Mouse (Mus musculus) forebrain, embryonic 13.5 days (tissue): ENCODE data around the gene 4921517D22Rik. TPM values are rescaled to one million over a fixed set of nuclear protein-coding genes. Genes with fewer than 3 reads are reported as not detected.
"Not testable (repeated sequence)": the region's sequence is repeated elsewhere in the genome, so short reads cannot be mapped to it uniquely, and the experiment has no call there.

Experiments used
- ATAC-seq: fragments of 200-750 bp; cut with Nextera tagmentation; 2 replicates; pipeline ENCODE4 v1.8.0; 2017
- H3K27ac ChIP-seq: fragments of 300-500 bp; sonication (generic); 2 replicates; pipeline ENCODE4 v1.5.1; 2015; ENCODE audit warnings: inconsistent platforms, mild to moderate bottlenecking, moderate library complexity
- H3K27me3 ChIP-seq: fragments of 300-500 bp; sonication (generic); 2 replicates; pipeline ENCODE4 v1.6.1; 2015; ENCODE audit warnings: mild to moderate bottlenecking, inconsistent platforms
- H3K36me3 ChIP-seq: fragments of 300-500 bp; sonication (generic); 2 replicates; pipeline ENCODE4 v1.6.1; 2015; ENCODE audit warnings: mild to moderate bottlenecking, inconsistent platforms; ENCODE audit not compliant: poor library complexity, severe bottlenecking
- H3K4me1 ChIP-seq: fragments of 300-500 bp; sonication (generic); 2 replicates; pipeline ENCODE4 v1.6.1; 2015; ENCODE audit warnings: inconsistent platforms
- H3K4me2 ChIP-seq: fragments of 300-500 bp; sonication (generic); 2 replicates; pipeline ENCODE4 v1.6.1; 2015; ENCODE audit warnings: inconsistent platforms, mild to moderate bottlenecking, moderate library complexity
- H3K4me3 ChIP-seq: fragments of 300-500 bp; sonication (generic); 2 replicates; pipeline ENCODE4 v1.5.1; 2015; ENCODE audit warnings: mild to moderate bottlenecking, inconsistent platforms
- H3K9ac ChIP-seq: fragments of 300-500 bp; sonication (generic); 2 replicates; pipeline ENCODE4 v1.6.1; 2015; ENCODE audit warnings: mild to moderate bottlenecking, inconsistent platforms
- H3K9me3 ChIP-seq: fragments of 300-500 bp; sonication (generic); replicated peaks from 2 replicates; pipeline ENCODE4 v1.6.1; 2016; ENCODE audit warnings: inconsistent platforms
- WGBS: fragments of 180-500 bp; shearing (Covaris S2); methylation state at CpG from one replicate; pipeline ENCODE4 v1.1.7; 2015; 5-methylcytosine and 5-hydroxymethylcytosine counted together
- polyA plus RNA-seq: library from polyadenylated mRNA; unstranded; fragments of >200 nt; fragmentation: Nextera tagmentation; extraction: Ambion mirVana; gene quantifications from 2 replicates; pipeline ENCODE4 v1.2.1, GENCODE M21; 2015

4921517D22Rik gene
- not detected in 2 replicates for polyA plus RNA-seq

- Histone ChIP-seq H3K27me3 (no peaks in the 10 kb centered on the region), H3K4me2 (no peak within 1 kb of the TSS), H3K4me3 (no peak within 1 kb of the TSS)
Observed at GRCm38 (mm10) chr13:59694008-59694407, at the start of gene 4921517D22Rik. 4921517D22Rik (minus strand) TSS chr13:59694108.

GRCm38 (mm10) chr13:59741697-59742096 is 47.8 kb upstream of the 4921517D22Rik start:
- no peak overlapping the region for H3K4me3 ChIP-seq
- no peaks in the 10 kb centered on the region for H3K36me3 ChIP-seq
- no peaks in the 10 kb centered on the region for H3K27me3 ChIP-seq
- H3K9ac ChIP-seq, result no peak overlapping the region
- H3K4me1 ChIP-seq, result no peaks in the 10 kb centered on the region
- WGBS, result 80% methylated on average over 10 of the region's 10 CpGs
- no peaks in the 10 kb centered on the region for H3K9me3 ChIP-seq
- H3K27ac ChIP-seq, result no peak overlapping the region
- ATAC-seq, result no peak
- H3K4me2 ChIP-seq, result no peak overlapping the region

More at GRCm38 (mm10) chr13:59694008-59694407, at the start of gene 4921517D22Rik:
- no peak for ATAC-seq
- no peaks in the 10 kb centered on the region for H3K4me1 ChIP-seq
- WGBS, result 88% methylated on average over 3 of the region's 3 CpGs
- H3K27ac ChIP-seq, result no peak within 1 kb of the TSS
- no peaks in the 10 kb centered on the region for H3K36me3 ChIP-seq
- no peak within 1 kb of the TSS for H3K9ac ChIP-seq
- no peaks in the 10 kb centered on the region for H3K9me3 ChIP-seq

- H3K36me3 ChIP-seq, result no peaks in the 10 kb centered on the region
- H3K4me2 ChIP-seq, result no peak overlapping the region
- no peaks in the 10 kb centered on the region for H3K27me3 ChIP-seq
- no peak overlapping the region for H3K4me3 ChIP-seq
- no peak overlapping the region for H3K9ac ChIP-seq
- H3K4me1 ChIP-seq, result no peaks in the 10 kb centered on the region
- ATAC-seq, result no peak
- H3K9me3 ChIP-seq, result no peaks in the 10 kb centered on the region
- 92% methylated on average over 11 of the region's 11 CpGs for WGBS
- no peak overlapping the region for H3K27ac ChIP-seq
Observed at GRCm38 (mm10) chr13:59741096-59741495, 47.2 kb upstream of the 4921517D22Rik start.

GRCm38 (mm10) chr13:59739397-59739796 is 45.5 kb upstream of the 4921517D22Rik start:
- 92% methylated on average over 4 of the region's 4 CpGs for whole genome bisulfite sequencing
- no peak for ATAC-seq
- H3K4me3 ChIP-seq, result no peak overlapping the region
- H3K27me3 ChIP-seq, result no peaks in the 10 kb centered on the region
- H3K9ac ChIP-seq, result no peak overlapping the region
- no peak overlapping the region for H3K27ac ChIP-seq
- H3K9me3 ChIP-seq, result no peaks in the 10 kb centered on the region
- H3K4me1 ChIP-seq, result no peaks in the 10 kb centered on the region
- H3K4me2 ChIP-seq, result no peak overlapping the region
- no peaks in the 10 kb centered on the region for H3K36me3 ChIP-seq

GRCm38 (mm10) chr13:59738455-59738854 is 44.5 kb upstream of the 4921517D22Rik start:
- H3K27ac ChIP-seq, result no peak overlapping the region
- no peaks in the 10 kb centered on the region for H3K9me3 ChIP-seq
- no peak for ATAC-seq
- H3K36me3 ChIP-seq, result no peaks in the 10 kb centered on the region
- WGBS, result 81% methylated on average over 2 of the region's 2 CpGs
- H3K4me2 ChIP-seq, result no peak overlapping the region
- H3K4me1 ChIP-seq, result no peaks in the 10 kb centered on the region
- no peak overlapping the region for H3K9ac ChIP-seq
- no peaks in the 10 kb centered on the region for H3K27me3 ChIP-seq
- H3K4me3 ChIP-seq, result no peak overlapping the region

GRCm38 (mm10) chr13:59735190-59735589 is 41.3 kb upstream of the 4921517D22Rik start:
- no peaks in the 10 kb centered on the region for H3K9me3 ChIP-seq
- H3K36me3 ChIP-seq, result no peaks in the 10 kb centered on the region
- H3K4me2 ChIP-seq, result no peak overlapping the region
- no peaks in the 10 kb centered on the region for H3K27me3 ChIP-seq
- WGBS, result 31% methylated on average over 3 of the region's 3 CpGs
- ATAC-seq, result no peak
- H3K9ac ChIP-seq, result no peak overlapping the region
- H3K27ac ChIP-seq, result no peak overlapping the region
- H3K4me1 ChIP-seq, result no peaks in the 10 kb centered on the region
- no peak overlapping the region for H3K4me3 ChIP-seq

GRCm38 (mm10) chr13:59734347-59734746 is 40.4 kb upstream of the 4921517D22Rik start:
- not testable (repeated sequence) for H3K9me3 ChIP-seq, H3K4me1 ChIP-seq, H3K4me2 ChIP-seq, H3K9ac ChIP-seq, H3K4me3 ChIP-seq, ATAC-seq, H3K27ac ChIP-seq, H3K27me3 ChIP-seq, H3K36me3 ChIP-seq
- WGBS, result 23% methylated on average over 6 of the region's 6 CpGs

GRCm38 (mm10) chr13:59733936-59734335 is 40.0 kb upstream of the 4921517D22Rik start:
- Histone ChIP-seq H3K4me1 (no peaks in the 10 kb centered on the region), H3K4me3 (no peak overlapping the region), H3K36me3 (no peaks in the 10 kb centered on the region), H3K4me2 (no peak overlapping the region), H3K9me3 (no peaks in the 10 kb centered on the region), H3K27me3 (no peaks in the 10 kb centered on the region), H3K9ac (no peak overlapping the region), H3K27ac (no peak overlapping the region)
- 77% methylated on average over 4 of the region's 4 CpGs for WGBS
- no peak for ATAC-seq

GRCm38 (mm10) chr13:59731652-59732051 is 37.7 kb upstream of the 4921517D22Rik start, which contains the start of gene Spata31d1d:
Spata31d1d (minus strand) TSS chr13:59731752.
- no peak within 1 kb of the TSS for H3K27ac ChIP-seq
- no peak within 1 kb of the TSS for H3K4me2 ChIP-seq
- no peaks in the 10 kb centered on the region for H3K27me3 ChIP-seq
- no peaks in the 10 kb centered on the region for H3K4me1 ChIP-seq
- ATAC-seq, result no peak
- WGBS, result 45% methylated on average over 7 of the region's 7 CpGs
- no peaks in the 10 kb centered on the region for H3K9me3 ChIP-seq
- no peak within 1 kb of the TSS for H3K9ac ChIP-seq
- H3K4me3 ChIP-seq, result no peak within 1 kb of the TSS
- no peaks in the 10 kb centered on the region for H3K36me3 ChIP-seq

- Histone ChIP-seq H3K27ac (no peak overlapping the region), H3K9me3 (no peaks in the 10 kb centered on the region), H3K4me1 (peaks cover 4% of the 10 kb centered on the region; the same call in 1 of the 2 replicates), H3K36me3 (no peaks in the 10 kb centered on the region), H3K4me2 (no peak overlapping the region), H3K4me3 (no peak overlapping the region), H3K9ac (0 out of 2 replicates have a peak overlapping the region, but pooled peaks have one; percentile 21), H3K27me3 (no peaks in the 10 kb centered on the region)
- peak; percentile 87 for ATAC-seq
- 27% methylated on average over 7 of the region's 7 CpGs for WGBS
Observed at GRCm38 (mm10) chr13:59728378-59729093, 34.6 kb upstream of the 4921517D22Rik start.

GRCm38 (mm10) chr13:59726139-59726867 is 32.4 kb upstream of the 4921517D22Rik start:
- Histone ChIP-seq H3K9me3 (no peaks in the 10 kb centered on the region), H3K4me2 (peak overlapping the region; percentile 41), H3K9ac (peak overlapping the region; percentile 4; the same call in 1 of the 2 replicates), H3K4me3 (0 out of 2 replicates have a peak overlapping the region, but pooled peaks have one; percentile 4), H3K4me1 (peaks cover 4% of the 10 kb centered on the region; the same call in 1 of the 2 replicates), H3K27ac (no peak overlapping the region), H3K36me3 (no peaks in the 10 kb centered on the region), H3K27me3 (no peaks in the 10 kb centered on the region)
- no peak for ATAC-seq
- WGBS, result 35% methylated on average over 29 of the region's 29 CpGs

GRCm38 (mm10) chr13:59722089-59722488 is 28.2 kb upstream of the 4921517D22Rik start:
- WGBS, result 71% methylated on average over 1 of the region's 1 CpGs
- H3K36me3 ChIP-seq, ATAC-seq, H3K27me3 ChIP-seq, H3K4me1 ChIP-seq, H3K4me2 ChIP-seq, H3K27ac ChIP-seq, H3K9ac ChIP-seq, H3K4me3 ChIP-seq, H3K9me3 ChIP-seq: not testable (repeated sequence)
